Mouse (Mus musculus): ENCODE measurements around the gene Tmem170b.

Gene Tmem170b

DNA sequence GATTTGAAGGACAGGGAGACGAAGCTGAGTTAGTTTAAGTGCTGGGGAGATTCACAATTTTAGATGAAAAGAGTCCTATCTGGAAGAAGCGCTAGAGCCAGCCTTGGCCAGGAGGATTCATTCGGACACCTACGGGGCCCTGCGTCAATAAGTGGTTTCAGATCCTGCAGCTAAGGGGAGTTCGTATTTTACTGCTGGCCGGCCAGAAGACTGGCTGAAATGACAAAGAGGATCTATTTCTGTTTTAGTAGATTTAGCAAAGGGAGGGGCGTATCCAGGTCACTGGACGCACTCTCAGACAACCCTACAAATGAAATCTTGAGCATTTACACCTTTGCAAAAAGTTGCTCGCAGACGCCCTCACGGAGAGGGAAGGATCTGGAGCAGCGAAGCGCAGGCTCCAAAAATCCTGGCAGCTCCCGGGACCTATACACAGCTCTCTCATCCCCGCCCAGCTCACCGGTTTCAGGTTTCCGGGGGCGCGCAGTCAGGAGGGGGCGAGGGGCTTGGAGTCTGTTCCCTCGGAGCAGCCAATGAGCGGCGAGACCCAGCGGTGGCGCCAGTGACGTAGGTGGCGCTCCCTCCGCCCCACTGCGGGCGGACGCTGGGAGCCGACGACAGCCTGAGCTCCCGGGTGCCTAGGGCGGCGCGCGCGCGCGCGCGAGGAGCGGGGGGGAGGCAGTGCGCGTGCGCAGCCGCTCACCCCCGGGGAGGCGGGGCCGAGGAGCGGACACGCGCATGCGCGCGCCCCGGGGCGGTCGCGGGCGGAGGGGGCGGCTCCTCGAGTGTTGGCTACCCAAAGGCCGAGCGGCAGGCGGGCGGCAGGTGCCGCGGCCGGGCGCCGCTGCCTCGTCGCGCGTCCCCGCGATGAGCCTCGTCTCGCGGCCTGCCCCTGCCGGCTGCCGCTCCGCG, at the start of gene Tmem170b:
Gene Tmem170b, plus strand, starts transcription at position 809 of the 912 bp plus-strand sequence.
- DNase-seq (ENCODE audit: low spot score in 2 of 2), result peak; percentile 91 to 97

- no peak for DNase-seq (ENCODE audit: low spot score in 2 of 2)
Observed at GRCm38 (mm10) chr13:41561024-41561423, 44.7 kb upstream of the Tmem170b start.

DNA sequence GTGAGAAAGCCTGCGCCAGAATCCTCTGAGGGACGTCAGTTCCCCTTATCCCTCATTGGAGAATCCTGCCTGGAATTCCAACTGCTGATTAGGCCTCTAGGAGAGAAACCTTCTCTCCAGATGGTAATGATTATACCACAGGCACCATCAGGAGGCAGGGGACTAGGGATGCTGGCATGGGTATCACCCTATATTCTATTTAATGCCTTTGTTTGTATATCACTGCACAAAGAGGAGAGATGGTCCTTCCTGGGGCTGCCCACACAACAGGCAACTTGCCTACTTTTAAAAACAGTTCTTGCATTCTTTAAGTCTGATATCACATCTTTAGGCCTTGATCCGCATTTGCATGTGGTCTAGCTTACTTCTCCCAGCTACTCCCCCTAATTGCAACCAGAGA, 37.3 kb upstream of the Tmem170b start:
- no peak for DNase-seq (ENCODE audit: low spot score in 2 of 2)

- no peak for DNase-seq (ENCODE audit: low spot score in 2 of 2)
Observed at GRCm38 (mm10) chr13:41568926-41569325, 36.8 kb upstream of the Tmem170b start.

- no peak for DNase-seq (ENCODE audit: low spot score in 2 of 2)
Observed at GRCm38 (mm10) chr13:41569776-41570175, 35.9 kb upstream of the Tmem170b start.

DNA sequence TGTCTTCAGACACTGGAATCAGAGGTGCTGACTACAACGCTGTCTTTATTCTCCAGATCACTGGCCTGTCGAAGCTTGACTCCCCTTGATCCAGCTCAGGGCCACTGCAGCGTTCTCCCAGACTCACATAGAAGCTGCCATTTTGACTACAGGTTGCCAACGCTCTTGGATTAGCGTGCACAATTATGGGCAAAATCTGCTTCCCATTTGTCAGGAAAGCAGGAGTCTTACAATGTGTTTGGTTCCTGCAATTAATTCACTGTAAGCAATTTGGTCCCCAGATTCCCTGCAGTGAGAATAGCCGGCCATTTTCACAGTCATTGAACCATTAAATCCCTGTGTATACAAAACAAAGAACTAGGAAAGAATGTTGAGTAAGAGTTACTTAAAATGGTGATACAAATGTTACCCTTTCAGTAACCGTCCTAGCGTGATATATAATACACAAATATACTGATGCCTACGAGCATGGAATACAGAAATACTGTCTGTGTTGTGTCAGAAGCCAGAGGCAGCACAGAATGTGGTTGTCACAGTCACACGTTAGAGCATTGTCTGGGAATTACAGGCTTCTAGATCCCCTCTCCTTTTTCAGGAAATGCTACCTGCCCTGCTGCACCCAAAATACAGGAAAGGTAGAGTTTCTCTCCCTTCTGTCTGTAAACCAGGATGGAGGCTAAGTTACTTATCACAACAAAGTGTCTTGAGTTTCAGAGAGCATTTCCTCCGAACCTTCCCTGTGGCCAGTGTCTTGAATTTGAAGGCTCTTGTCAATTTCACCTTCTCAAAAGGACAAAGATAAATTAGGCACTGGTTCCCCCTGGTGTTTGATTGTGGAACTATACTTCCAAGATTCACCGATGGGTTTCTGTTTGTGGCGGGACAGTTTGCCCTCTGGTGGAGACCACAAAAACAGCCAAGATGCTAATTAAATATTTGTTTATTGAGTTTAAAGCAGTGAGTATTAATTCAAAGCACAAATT, 34.0 kb upstream of the Tmem170b start:
- DNase-seq (ENCODE audit: low spot score in 2 of 2), result peak; percentile 30 to 69

- no peak for DNase-seq (ENCODE audit: low spot score in 2 of 2)
Observed at GRCm38 (mm10) chr13:41572351-41572735, 33.4 kb upstream of the Tmem170b start.

DNA sequence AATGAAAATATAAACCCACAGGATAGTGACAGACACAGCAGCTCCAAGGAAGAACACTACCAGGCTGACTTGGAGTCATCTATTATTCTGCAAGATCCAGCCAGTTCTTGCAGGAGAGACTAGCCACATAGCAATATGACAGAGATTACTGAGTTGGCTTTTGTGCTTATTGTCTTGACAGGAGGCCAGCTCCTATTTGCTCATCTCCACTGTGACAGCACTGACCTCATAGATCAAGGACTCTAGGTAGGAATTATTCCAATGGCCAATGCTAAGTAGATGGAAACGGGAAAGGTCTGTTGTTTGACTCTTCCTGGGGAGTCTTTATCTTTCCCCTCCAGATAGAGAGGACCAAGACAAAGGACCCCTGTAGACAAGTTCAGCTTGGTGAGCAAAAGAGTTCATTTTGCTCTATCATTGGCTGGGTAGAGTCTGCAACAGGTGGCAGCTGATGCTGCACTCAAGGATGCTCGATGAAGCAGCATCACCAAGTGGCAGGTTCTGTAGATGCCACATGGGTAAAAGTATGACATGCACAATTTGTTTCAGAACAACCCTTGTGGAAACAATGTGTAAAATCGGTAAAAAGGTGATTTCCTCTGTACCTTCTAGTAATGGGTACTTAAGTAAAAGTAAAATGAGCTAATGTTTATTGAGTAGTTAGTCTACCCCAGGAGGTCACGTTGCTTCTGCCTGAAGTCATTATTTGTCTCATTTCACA, 32.4 kb upstream of the Tmem170b start:
- no peak for DNase-seq (ENCODE audit: low spot score in 2 of 2)

- DNase-seq (ENCODE audit: low spot score in 2 of 2), result no peak
Observed at GRCm38 (mm10) chr13:41581058-41581457, 24.6 kb upstream of the Tmem170b start.

- DNase-seq (ENCODE audit: low spot score in 2 of 2), result no peak
Observed at GRCm38 (mm10) chr13:41583666-41584357, 21.9 kb upstream of the Tmem170b start.

GRCm38 (mm10) chr13:41584358-41584680, 21.4 kb upstream of the Tmem170b start:
- DNase-seq (ENCODE audit: low spot score in 2 of 2), result no peak

DNA sequence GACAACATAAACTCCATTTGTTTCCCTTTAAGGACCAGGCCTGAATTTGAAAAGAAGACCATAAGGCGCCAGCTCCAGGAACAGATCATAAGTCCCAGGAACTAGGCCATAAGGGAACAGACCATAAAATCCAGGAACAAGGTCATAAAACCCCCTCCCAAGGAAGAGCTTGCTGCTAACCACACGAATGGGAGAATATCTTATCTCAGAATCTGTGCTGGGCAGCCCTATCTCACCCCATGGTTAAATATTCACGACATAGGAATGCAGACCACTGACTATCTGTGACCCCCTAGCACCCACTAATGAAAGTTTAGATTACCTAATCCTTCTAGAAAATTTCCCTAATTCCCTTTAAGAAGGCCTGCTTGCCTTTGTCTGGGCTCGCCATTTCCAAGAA, 20.8 kb upstream of the Tmem170b start:
- DNase-seq (ENCODE audit: low spot score in 2 of 2), result no peak

GRCm38 (mm10) chr13:41596678-41597077, 9.0 kb upstream of the Tmem170b start:
- DNase-seq (ENCODE audit: low spot score in 2 of 2), result no peak

DNA sequence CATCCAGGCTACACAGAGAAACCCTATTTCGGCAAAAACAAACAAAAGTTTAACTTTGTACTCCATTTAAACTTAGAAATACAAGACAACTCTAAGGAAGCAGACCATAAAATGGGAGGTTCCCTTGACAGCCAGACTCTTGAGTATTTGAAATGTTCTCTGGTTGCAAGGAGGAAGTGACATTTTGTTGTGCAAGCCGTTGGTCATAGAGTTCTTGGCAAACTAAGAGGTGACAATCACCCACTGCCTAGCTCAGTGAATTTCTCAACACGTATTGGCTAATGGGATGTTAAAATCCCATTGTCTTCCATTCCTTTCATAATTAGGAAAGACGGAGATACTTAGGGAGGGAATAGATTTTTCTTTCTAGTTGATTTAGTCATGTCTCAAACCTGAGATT, 5.7 kb upstream of the Tmem170b start:
- DNase-seq (ENCODE audit: low spot score in 2 of 2), result no peak

DNA sequence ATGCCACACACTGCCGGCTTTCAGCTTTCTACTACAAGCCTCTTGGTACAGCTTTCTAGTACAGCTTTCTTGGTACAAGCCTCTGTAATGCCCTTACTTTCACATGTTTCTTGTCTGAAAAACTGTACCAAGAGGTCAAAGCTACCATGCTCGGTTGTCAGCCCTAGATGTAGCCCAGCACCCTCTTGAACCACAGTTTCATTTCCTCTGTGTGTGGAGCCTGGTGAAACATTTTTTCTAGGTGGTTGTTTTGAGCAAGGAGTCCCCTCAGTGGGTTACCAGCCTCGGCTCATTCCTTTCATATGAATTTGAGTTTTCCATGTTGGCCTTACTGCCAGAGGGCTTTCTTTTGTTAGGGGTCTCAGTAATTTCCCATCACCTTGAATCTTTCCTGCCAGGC, 4.7 kb upstream of the Tmem170b start:
- DNase-seq (ENCODE audit: low spot score in 2 of 2), result no peak

- no peak for DNase-seq (ENCODE audit: low spot score in 2 of 2)
Observed at GRCm38 (mm10) chr13:41603921-41604466, 1.7 kb upstream of the Tmem170b start.

- peak in 1 of 2 experiments; percentile 54 for DNase-seq (ENCODE audit: low spot score in 2 of 2)
Observed at GRCm38 (mm10) chr13:41606081-41607000, 634 bp downstream of the Tmem170b start.

DNA sequence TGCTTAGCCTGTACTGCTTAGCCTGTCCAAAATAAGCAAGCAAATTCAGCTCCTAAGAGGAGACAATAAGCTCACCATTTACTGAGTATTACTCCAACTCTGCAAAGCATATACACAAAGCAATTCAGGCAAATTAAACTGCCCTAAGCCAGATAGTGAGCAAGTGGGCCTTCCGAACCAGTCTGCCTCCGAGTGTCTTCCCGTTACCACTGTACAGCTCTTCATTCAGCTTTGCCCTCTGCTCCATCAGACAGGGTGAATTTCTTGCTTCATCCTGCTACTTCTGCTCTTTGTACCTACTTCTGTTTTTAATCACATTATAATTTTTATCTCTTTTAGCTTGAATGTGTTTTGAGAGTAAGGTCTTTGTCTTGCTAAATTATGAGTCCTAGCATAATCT, 1.9 kb downstream of the Tmem170b start:
- no peak for DNase-seq (ENCODE audit: low spot score in 2 of 2)

- DNase-seq (ENCODE audit: low spot score in 2 of 2), result no peak
Observed at GRCm38 (mm10) chr13:41608559-41608958, 2.9 kb downstream of the Tmem170b start.

DNA sequence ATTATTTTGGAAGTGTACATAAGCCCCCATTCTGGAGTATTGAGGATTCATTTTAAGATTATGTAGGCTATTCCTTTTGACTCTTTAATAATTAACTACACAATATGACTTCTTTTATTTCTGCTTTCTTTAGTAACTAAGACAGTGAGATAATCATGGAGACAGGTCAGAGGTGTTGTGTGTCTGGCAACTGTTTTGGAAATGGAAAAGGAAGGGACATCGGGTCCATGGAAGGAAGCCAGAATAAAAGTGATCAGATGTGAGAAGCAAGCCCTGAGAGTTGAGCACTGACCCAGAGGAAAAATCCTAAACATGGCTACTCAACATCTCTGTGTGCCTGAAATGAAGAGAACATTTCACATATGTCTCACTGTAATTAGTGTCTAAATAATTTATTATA, 5.3 kb downstream of the Tmem170b start:
- no peak for DNase-seq (ENCODE audit: low spot score in 2 of 2)
